Mouse (Mus musculus) testis, adult 2 months (tissue): ENCODE measurements around the gene Gnat1.
A peak's percentile ranks its signal among the peaks of the same experiment; 100 is the strongest.

Source experiments
- CTCF ChIP-seq: fragments of 200-500 bp; IDR thresholded peaks from 2 replicates; pipeline ENCODE4 v1.5.1; 2012; ENCODE audit warnings: low read depth, mild to moderate bottlenecking, inconsistent platforms, low read length, moderate library complexity; ENCODE audit not compliant: control insufficient read depth, insufficient read depth, insufficient replicate concordance
- POLR2A ChIP-seq: fragments of 200-500 bp; IDR thresholded peaks from 2 replicates; pipeline ENCODE4 v1.6.1; 2012; ENCODE audit warnings: low read depth, mild to moderate bottlenecking, inconsistent platforms, low read length, moderate library complexity; ENCODE audit not compliant: control insufficient read depth

GRCm38 (mm10) chr9:107633091-107633660 is 46.3 kb downstream of the Gnat1 start:
- TF ChIP-seq CTCF (no peak), POLR2A (peak; percentile 91)
